Mouse (Mus musculus) C2C12 (cell line): ENCODE data around the gene Sult2b1.

ENCODE experiments used
- CTCF ChIP-seq: IDR thresholded peaks from one replicate; pipeline ENCODE4 v1.5.1; 2011; ENCODE audit not compliant: control insufficient read depth, insufficient read depth, insufficient read length
- FOSL1 ChIP-seq: IDR thresholded peaks from one replicate; pipeline ENCODE4 v1.8.0; 2011; ENCODE audit warnings: mild to moderate bottlenecking, low read length; ENCODE audit not compliant: poor library complexity, insufficient read depth, severe bottlenecking
- MAX ChIP-seq: IDR thresholded peaks from one replicate; pipeline ENCODE4 v1.6.1; 2011; ENCODE audit warnings: mild to moderate bottlenecking, control low read depth
- MYOD1 ChIP-seq: IDR thresholded peaks from one replicate; pipeline ENCODE4 v1.6.1; 2011; ENCODE audit warnings: low read depth; ENCODE audit not compliant: control insufficient read depth, insufficient read length
- MYOG ChIP-seq: IDR thresholded peaks from one replicate; pipeline ENCODE4 v1.6.1; 2011; ENCODE audit not compliant: control insufficient read depth, insufficient read length; ENCODE audit errors: extremely low read depth
- USF1 ChIP-seq: IDR thresholded peaks from one replicate; pipeline ENCODE4 v1.6.1; 2011; ENCODE audit warnings: low read depth, mild to moderate bottlenecking, control low read depth, moderate library complexity

DNA sequence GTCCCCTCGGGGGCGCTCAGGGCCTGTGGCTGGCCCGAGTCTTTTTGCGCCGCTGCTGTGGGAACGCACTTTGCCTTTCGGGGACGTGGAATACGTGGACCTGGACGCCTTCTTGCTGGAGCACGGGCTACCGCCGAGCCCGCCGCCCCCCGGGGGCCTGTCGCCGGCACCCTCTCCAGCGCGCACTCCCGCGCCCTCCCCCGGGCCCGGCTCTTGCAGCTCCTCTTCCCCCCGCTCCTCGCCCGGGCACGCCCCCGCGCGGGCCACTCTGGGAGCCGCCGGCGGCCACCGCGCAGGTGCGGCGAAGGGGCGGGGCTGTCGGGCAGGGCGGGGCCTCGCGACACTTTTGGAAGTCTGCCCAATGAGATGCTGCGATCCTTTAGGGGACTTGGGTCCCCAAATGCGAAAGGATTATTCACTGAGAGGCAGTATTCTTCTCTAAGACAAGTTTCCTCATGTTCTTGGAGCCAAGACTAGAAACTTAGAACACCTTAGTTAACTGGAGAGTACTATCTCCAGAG is 77.7 kb downstream of the Sult2b1 start:
- TF ChIP-seq CTCF (no peak), MAX (no peak), USF1 (no peak), FOSL1 (no peak), MYOG (no peak), MYOD1 (no peak)
